Mouse (Mus musculus): ENCODE data around the gene Ifi35. TPM values are rescaled to one million over a fixed set of nuclear protein-coding genes. Genes with fewer than 3 reads are reported as not detected.
"Not testable (repeated sequence)": the region's sequence is repeated elsewhere in the genome, so short reads cannot be mapped to it uniquely, and the experiment has no call there.

Ifi35 gene
- total RNA-seq, 1 experiment = 9.1 TPM

DNA sequence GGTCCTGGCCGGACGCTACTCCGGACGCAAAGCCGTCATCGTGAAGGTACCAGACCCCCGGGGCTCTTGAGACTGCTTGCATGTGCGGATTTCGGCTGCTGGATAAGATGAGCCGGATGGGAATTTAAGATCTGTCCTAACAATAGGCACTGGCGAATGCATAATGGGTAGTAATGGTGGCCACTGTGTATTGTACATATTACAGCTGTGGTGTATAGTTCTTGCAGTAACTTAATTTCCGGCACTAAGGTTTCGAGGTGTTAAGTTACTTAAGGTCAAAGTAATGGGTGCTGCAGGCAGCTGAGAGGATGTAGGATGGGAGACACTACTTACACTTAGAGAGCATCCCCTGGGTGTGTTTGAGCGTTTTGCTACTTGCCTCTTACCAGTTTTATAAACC is 5.4 kb upstream of the Ifi35 start:
- peak overlapping the region; percentile 87 to 90 for H3K4me3 ChIP-seq (ENCODE audit: insufficient read depth in 1 of 2, low read depth in 1 of 2, low read length in 2 of 2, poor library complexity in 1 of 2, severe bottlenecking in 1 of 2)
- TF ChIP-seq CHD2 (IDR thresholded peaks at IDR 0.05; ENCODE audit: low read depth, low read length) = no peak
- no peak for TF ChIP-seq MAFK (IDR thresholded peaks at IDR 0.05; ENCODE audit: insufficient read depth, low read depth, low read length)
- TF ChIP-seq HCFC1 (IDR thresholded peaks at IDR 0.05; ENCODE audit: borderline replicate concordance, insufficient read depth, low read length) = no peak
- no peak for TF ChIP-seq ZC3H11A (IDR thresholded peaks at IDR 0.05; ENCODE audit: borderline replicate concordance, low read depth, low read length)
- no peak for TF ChIP-seq ZNF384 (IDR thresholded peaks at IDR 0.05; ENCODE audit: low read depth, low read length)
- H3K4me1 ChIP-seq (ENCODE audit: control insufficient read depth in 2 of 2, insufficient read depth in 2 of 2, low read length in 2 of 2, poor library complexity in 1 of 2) = peaks cover 0 to 5% of the 10 kb centered on the region in 2 experiments; a peak in 1 of 4 replicates
- no peak for DNase-seq (ENCODE audit: low read depth, low spot score)
- H3K9me3 ChIP-seq (ENCODE audit: control insufficient read depth, insufficient read depth, low read depth, low read length) = no peaks in the 10 kb centered on the region
- H3K27ac ChIP-seq (ENCODE audit: insufficient read depth, low read depth, low read length, poor library complexity, severe bottlenecking) = peak overlapping the region; percentile 87
- H3K36me3 ChIP-seq (ENCODE audit: control insufficient read depth, insufficient read depth, low read length, poor library complexity, severe bottlenecking) = peaks cover 25% of the 10 kb centered on the region
- in situ Hi-C loops (cut with MboI; ENCODE audit: low sequenced_read_pairs in 2 of 2, unreplicated experiment in 2 of 2) = no loop called here
- H3K9ac ChIP-seq (ENCODE audit: insufficient read depth, low read depth, low read length, poor library complexity, severe bottlenecking) = peak overlapping the region; percentile 95

DNA sequence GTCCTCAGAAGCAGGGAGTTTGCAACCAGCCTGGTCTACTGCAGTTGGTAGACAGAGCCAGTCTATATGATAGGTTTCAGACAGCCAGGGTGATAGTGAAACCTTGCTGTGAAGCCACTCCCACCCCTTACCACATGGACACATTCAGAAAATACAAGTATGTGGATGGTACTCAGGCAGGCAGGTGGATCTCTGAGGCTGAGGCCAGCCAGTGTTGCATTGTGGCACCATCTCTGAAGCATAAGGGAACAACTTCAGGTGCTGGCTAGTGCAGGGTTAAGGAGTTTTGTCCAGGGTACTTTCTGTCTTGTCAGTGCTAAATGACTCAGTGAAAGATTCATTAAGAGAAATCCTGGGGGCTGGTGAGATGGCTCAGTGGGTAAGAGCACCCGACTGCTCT is 1.9 kb upstream of the Ifi35 start:
- no peaks in the 10 kb centered on the region for H3K9me3 ChIP-seq (ENCODE audit: control insufficient read depth, insufficient read depth, low read depth, low read length)
- 0 out of 2 replicates have a peak overlapping the region, but pooled peaks have one; percentile 23 for H3K27ac ChIP-seq (ENCODE audit: insufficient read depth, low read depth, low read length, poor library complexity, severe bottlenecking)
- H3K9ac ChIP-seq (ENCODE audit: insufficient read depth, low read depth, low read length, poor library complexity, severe bottlenecking) = no peak overlapping the region
- peaks cover 25% of the 10 kb centered on the region for H3K36me3 ChIP-seq (ENCODE audit: control insufficient read depth, insufficient read depth, low read length, poor library complexity, severe bottlenecking)
- peaks cover 3 to 8% of the 10 kb centered on the region in 2 experiments; a peak in 2 of 4 replicates for H3K4me1 ChIP-seq (ENCODE audit: control insufficient read depth in 2 of 2, insufficient read depth in 2 of 2, low read length in 2 of 2, poor library complexity in 1 of 2)
- in situ Hi-C loops (cut with MboI; ENCODE audit: low sequenced_read_pairs in 2 of 2, unreplicated experiment in 2 of 2) = no loop called here
- H3K4me3 ChIP-seq (ENCODE audit: insufficient read depth in 1 of 2, low read depth in 1 of 2, low read length in 2 of 2, poor library complexity in 1 of 2, severe bottlenecking in 1 of 2) = no peak overlapping the region
- no peak for TF ChIP-seq MAFK (IDR thresholded peaks at IDR 0.05; ENCODE audit: insufficient read depth, low read depth, low read length)
- peak; percentile 52; the same call in 1 of the 2 replicates for TF ChIP-seq CHD2 (IDR thresholded peaks at IDR 0.05; ENCODE audit: low read depth, low read length)
- no peak for DNase-seq (ENCODE audit: low read depth, low spot score)

DNA sequence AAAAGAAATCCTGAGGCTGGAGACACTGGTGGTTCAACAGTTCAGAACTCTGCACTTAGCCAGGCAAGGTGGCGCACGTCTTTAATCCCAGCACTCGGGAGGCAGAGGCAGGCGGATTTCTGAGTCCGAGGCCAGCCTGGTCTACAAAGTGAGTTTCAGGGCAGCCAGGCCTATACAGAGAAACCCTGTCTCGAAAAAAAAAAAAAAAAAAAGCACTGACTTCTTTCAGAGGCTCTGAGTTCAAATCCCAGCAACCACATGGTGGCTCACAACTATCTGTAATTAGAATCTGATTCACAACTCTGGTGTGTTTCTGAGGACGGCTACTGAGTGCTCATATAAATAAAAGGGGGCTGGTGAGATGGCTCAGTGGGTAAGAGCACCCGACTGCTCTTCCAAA is 1.3 kb upstream of the Ifi35 start:
- H3K4me3 ChIP-seq (ENCODE audit: insufficient read depth in 1 of 2, low read depth in 1 of 2, low read length in 2 of 2, poor library complexity in 1 of 2, severe bottlenecking in 1 of 2); H3K9me3 ChIP-seq (ENCODE audit: control insufficient read depth, insufficient read depth, low read depth, low read length); in situ Hi-C loops (cut with MboI; ENCODE audit: low sequenced_read_pairs in 2 of 2, unreplicated experiment in 2 of 2); H3K27ac ChIP-seq (ENCODE audit: insufficient read depth, low read depth, low read length, poor library complexity, severe bottlenecking); H3K9ac ChIP-seq (ENCODE audit: insufficient read depth, low read depth, low read length, poor library complexity, severe bottlenecking); DNase-seq (ENCODE audit: low read depth, low spot score): not testable (repeated sequence)
- Histone ChIP-seq H3K36me3 (ENCODE audit: control insufficient read depth, insufficient read depth, low read length, poor library complexity, severe bottlenecking) (peaks cover 25% of the 10 kb centered on the region), H3K4me1 (ENCODE audit: control insufficient read depth in 2 of 2, insufficient read depth in 2 of 2, low read length in 2 of 2, poor library complexity in 1 of 2) (peaks cover 6 to 11% of the 10 kb centered on the region in 2 experiments; a peak in 3 of 4 replicates)
- 0 out of 2 replicates have a peak, but pooled peaks have one; percentile 62 for TF ChIP-seq ZNF384 (IDR thresholded peaks at IDR 0.05; ENCODE audit: low read depth, low read length)

DNA sequence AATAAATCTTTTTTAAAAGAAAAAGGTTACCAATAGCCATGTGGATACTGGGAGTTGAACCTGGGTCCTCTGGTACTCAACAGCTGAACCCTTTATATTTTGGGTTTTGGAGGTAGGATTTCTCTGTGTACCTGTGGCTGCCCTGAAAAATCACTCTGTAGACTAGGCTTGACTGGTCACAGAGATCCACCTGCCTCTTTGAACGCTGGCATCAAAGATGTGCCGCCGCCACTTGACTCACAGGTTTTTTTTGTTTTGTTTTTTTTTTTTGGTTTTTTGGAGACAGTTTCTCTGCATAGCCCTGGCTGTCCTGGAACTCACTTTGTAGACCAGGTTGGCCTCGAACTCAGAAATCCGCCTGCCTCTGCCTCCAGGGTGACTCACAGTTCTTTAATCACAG is 421 bp upstream of the Ifi35 start:
- Histone ChIP-seq H3K27ac (ENCODE audit: insufficient read depth, low read depth, low read length, poor library complexity, severe bottlenecking) (no peak overlapping the region), H3K9me3 (ENCODE audit: control insufficient read depth, insufficient read depth, low read depth, low read length) (no peaks in the 10 kb centered on the region), H3K4me3 (ENCODE audit: insufficient read depth in 1 of 2, low read depth in 1 of 2, low read length in 2 of 2, poor library complexity in 1 of 2, severe bottlenecking in 1 of 2) (no peak overlapping the region), H3K36me3 (ENCODE audit: control insufficient read depth, insufficient read depth, low read length, poor library complexity, severe bottlenecking) (peaks cover 25% of the 10 kb centered on the region), H3K4me1 (ENCODE audit: control insufficient read depth in 2 of 2, insufficient read depth in 2 of 2, low read length in 2 of 2, poor library complexity in 1 of 2) (peaks cover 6 to 13% of the 10 kb centered on the region in 2 experiments; a peak in 3 of 4 replicates), H3K9ac (ENCODE audit: insufficient read depth, low read depth, low read length, poor library complexity, severe bottlenecking) (no peak overlapping the region)
- no peak for DNase-seq (ENCODE audit: low read depth, low spot score)
- in situ Hi-C loops (cut with MboI; ENCODE audit: low sequenced_read_pairs in 2 of 2, unreplicated experiment in 2 of 2) = no loop called here
- TF ChIP-seq HCFC1 (IDR thresholded peaks at IDR 0.05; ENCODE audit: borderline replicate concordance, insufficient read depth, low read length) (no peak), ZNF384 (IDR thresholded peaks at IDR 0.05; ENCODE audit: low read depth, low read length) (no peak), MAFK (IDR thresholded peaks at IDR 0.05; ENCODE audit: insufficient read depth, low read depth, low read length) (no peak), CHD2 (IDR thresholded peaks at IDR 0.05; ENCODE audit: low read depth, low read length) (no peak), ZC3H11A (IDR thresholded peaks at IDR 0.05; ENCODE audit: borderline replicate concordance, low read depth, low read length) (no peak)

DNA sequence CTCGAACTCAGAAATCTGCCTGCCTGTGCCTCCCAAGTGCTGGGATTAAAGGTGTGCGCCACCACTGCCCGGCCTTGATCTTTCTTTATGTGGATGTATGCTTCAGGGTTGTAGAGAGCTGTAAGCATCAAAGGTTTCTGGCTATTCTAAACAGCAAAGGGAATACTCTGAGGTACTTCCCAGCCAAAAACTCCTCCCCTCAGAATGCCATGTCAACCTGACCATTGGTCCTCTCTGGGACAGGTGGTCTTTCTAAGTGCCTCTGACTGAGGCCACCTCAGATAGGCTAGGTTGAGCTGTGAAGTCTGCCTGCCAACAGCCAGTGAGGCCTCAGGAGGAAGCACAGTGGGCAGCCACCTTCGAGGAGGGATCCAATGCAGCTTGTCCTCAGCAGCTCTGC is 692 bp downstream of the Ifi35 start:
- Histone ChIP-seq H3K9ac (ENCODE audit: insufficient read depth, low read depth, low read length, poor library complexity, severe bottlenecking) (no peak overlapping the region; the same call in 1 of the 2 replicates), H3K9me3 (ENCODE audit: control insufficient read depth, insufficient read depth, low read depth, low read length) (no peaks in the 10 kb centered on the region), H3K36me3 (ENCODE audit: control insufficient read depth, insufficient read depth, low read length, poor library complexity, severe bottlenecking) (peaks cover 15% of the 10 kb centered on the region), H3K27ac (ENCODE audit: insufficient read depth, low read depth, low read length, poor library complexity, severe bottlenecking) (no peak overlapping the region), H3K4me3 (ENCODE audit: insufficient read depth in 1 of 2, low read depth in 1 of 2, low read length in 2 of 2, poor library complexity in 1 of 2, severe bottlenecking in 1 of 2) (no peak overlapping the region), H3K4me1 (ENCODE audit: control insufficient read depth in 2 of 2, insufficient read depth in 2 of 2, low read length in 2 of 2, poor library complexity in 1 of 2) (peaks cover 6 to 13% of the 10 kb centered on the region in 2 experiments; a peak in 3 of 4 replicates)
- in situ Hi-C loops (cut with MboI; ENCODE audit: low sequenced_read_pairs in 2 of 2, unreplicated experiment in 2 of 2) = no loop called here
- TF ChIP-seq ZNF384 (IDR thresholded peaks at IDR 0.05; ENCODE audit: low read depth, low read length) (no peak), MAFK (IDR thresholded peaks at IDR 0.05; ENCODE audit: insufficient read depth, low read depth, low read length) (no peak), ZC3H11A (IDR thresholded peaks at IDR 0.05; ENCODE audit: borderline replicate concordance, low read depth, low read length) (no peak), CHD2 (IDR thresholded peaks at IDR 0.05; ENCODE audit: low read depth, low read length) (no peak), HCFC1 (IDR thresholded peaks at IDR 0.05; ENCODE audit: borderline replicate concordance, insufficient read depth, low read length) (no peak)
- no peak for DNase-seq (ENCODE audit: low read depth, low spot score)

DNA sequence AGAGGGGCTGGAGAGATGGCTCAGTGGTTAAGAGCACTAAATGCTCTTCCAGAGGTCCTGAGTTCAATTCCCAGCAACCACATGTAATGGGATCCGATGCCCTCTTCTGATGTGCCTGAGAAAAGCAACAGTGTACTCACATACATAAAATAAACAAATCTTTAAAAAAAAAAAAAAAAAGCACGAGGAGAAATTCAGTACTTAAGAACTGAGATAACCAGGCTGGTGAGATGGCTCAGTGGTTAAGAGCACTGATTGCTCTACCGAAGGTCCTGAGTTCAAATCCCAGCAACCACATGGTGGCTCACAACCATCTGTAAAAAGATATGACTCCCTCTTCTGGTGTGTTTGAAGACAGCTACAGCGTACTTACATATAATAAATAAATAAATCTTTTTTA is 1.4 kb downstream of the Ifi35 start:
- H3K27ac ChIP-seq (ENCODE audit: insufficient read depth, low read depth, low read length, poor library complexity, severe bottlenecking); DNase-seq (ENCODE audit: low read depth, low spot score); H3K4me3 ChIP-seq (ENCODE audit: insufficient read depth in 1 of 2, low read depth in 1 of 2, low read length in 2 of 2, poor library complexity in 1 of 2, severe bottlenecking in 1 of 2); H3K9me3 ChIP-seq (ENCODE audit: control insufficient read depth, insufficient read depth, low read depth, low read length); in situ Hi-C loops (cut with MboI; ENCODE audit: low sequenced_read_pairs in 2 of 2, unreplicated experiment in 2 of 2); H3K36me3 ChIP-seq (ENCODE audit: control insufficient read depth, insufficient read depth, low read length, poor library complexity, severe bottlenecking); H3K9ac ChIP-seq (ENCODE audit: insufficient read depth, low read depth, low read length, poor library complexity, severe bottlenecking); H3K4me1 ChIP-seq (ENCODE audit: control insufficient read depth in 2 of 2, insufficient read depth in 2 of 2, low read length in 2 of 2, poor library complexity in 1 of 2): not testable (repeated sequence)

Data from ES-E14 (cell line).